Mouse (Mus musculus) hindbrain, embryonic 10.5 days (tissue): ENCODE results near the gene Rps16. TPM values are rescaled to one million over a fixed set of nuclear protein-coding genes. Genes with fewer than 3 reads are reported as not detected.
A peak's percentile ranks its signal among the peaks of the same experiment; 100 is the strongest.

Experiments used
- DNase-seq: peaks from one replicate; pipeline ENCODE4 v3.0.0-alpha.2; 2017; ENCODE audit warnings: low spot score
- H3K27ac ChIP-seq: fragments of 300-500 bp; sonication (generic); 2 replicates; pipeline ENCODE4 v1.5.1; 2016; ENCODE audit warnings: mild to moderate bottlenecking, moderate library complexity
- H3K27me3 ChIP-seq: fragments of 300-500 bp; sonication (generic); 2 replicates; pipeline ENCODE4 v1.6.1; 2016; ENCODE audit warnings: mild to moderate bottlenecking; ENCODE audit not compliant: poor library complexity, insufficient read depth, severe bottlenecking
- H3K36me3 ChIP-seq: fragments of 300-500 bp; sonication (generic); 2 replicates; pipeline ENCODE4 v1.6.1; 2016; ENCODE audit warnings: mild to moderate bottlenecking, moderate library complexity
- H3K4me1 ChIP-seq: fragments of 300-500 bp; sonication (generic); replicated peaks from 2 replicates; pipeline ENCODE4 v1.6.1; 2016; ENCODE audit warnings: mild to moderate bottlenecking
- H3K4me3 ChIP-seq: fragments of 300-500 bp; sonication (generic); 2 replicates; pipeline ENCODE4 v1.5.1; 2016; ENCODE audit warnings: mild to moderate bottlenecking, moderate library complexity
- H3K9me3 ChIP-seq: fragments of 300-500 bp; sonication (generic); 2 replicates; pipeline ENCODE4 v1.6.1; 2016; ENCODE audit warnings: mild to moderate bottlenecking, moderate library complexity
- WGBS: fragments of 180-500 bp; shearing (Covaris S2); methylation state at CpG from one replicate; pipeline ENCODE4 v1.1.7; 2016; 5-methylcytosine and 5-hydroxymethylcytosine counted together
- polyA plus RNA-seq: library from polyadenylated mRNA; unstranded; fragments of >200 nt; fragmentation: Nextera tagmentation; extraction: Ambion mirVana; gene quantifications from 2 replicates; pipeline ENCODE4 v1.2.1, GENCODE M21; 2016

Rps16 gene
- polyA plus RNA-seq, 1 experiment from 2014 or later: 777 TPM

DNA sequence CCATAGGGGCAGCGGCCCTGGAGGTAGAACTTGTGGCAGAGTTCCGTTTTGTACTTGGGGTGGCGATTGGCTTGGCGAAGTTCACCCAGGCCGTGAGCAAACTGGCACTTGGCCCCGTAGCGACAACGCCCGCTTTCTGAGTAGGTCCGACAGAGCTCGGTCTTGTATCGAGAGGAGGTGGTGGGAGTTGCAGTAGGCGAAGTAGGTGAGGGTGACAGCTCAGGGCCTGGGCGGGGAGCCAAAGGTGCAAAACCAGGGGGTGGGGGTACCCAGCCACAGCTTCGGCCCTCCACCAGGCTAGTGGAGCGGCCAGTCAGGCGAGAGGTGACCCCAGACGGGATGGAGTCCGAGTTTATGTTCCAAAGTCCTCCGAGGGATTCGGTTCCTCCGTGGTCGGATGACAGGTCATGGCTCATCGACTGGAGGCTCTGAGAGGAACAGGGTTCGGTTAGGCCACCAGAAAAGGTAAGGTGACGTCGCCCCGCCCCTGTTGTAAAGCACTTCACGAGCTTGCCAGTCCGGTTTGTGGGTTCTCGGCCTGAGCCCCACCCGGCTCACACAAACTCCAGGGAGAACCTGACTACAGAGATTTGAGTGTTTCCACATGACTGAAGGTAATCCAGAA, 27.7 kb downstream of the Rps16 start:
- H3K36me3 ChIP-seq: peaks cover 10% of the 10 kb centered on the region
- H3K4me1 ChIP-seq: peaks cover 90% of the 10 kb centered on the region
- H3K4me3 ChIP-seq: peak overlapping the region; percentile 66
- peaks cover 24% of the 10 kb centered on the region for H3K27me3 ChIP-seq
- WGBS: 45% methylated on average over 32 of the region's 32 CpGs
- peak overlapping the region; percentile 93 for H3K27ac ChIP-seq
- H3K9me3 ChIP-seq: no peaks in the 10 kb centered on the region
- no peak for DNase-seq

GRCm38 (mm10) chr7:28378769-28379651, 28.6 kb downstream of the Rps16 start:
- Histone ChIP-seq H3K27me3 (peaks cover 24% of the 10 kb centered on the region), H3K4me3 (peak overlapping the region; percentile 66), H3K4me1 (peaks cover 89% of the 10 kb centered on the region), H3K36me3 (peaks cover 10% of the 10 kb centered on the region), H3K9me3 (no peaks in the 10 kb centered on the region), H3K27ac (peak overlapping the region; percentile 93)
- DNase-seq: peak; percentile 88
- WGBS: under 1% methylated on average over 53 of the region's 53 CpGs

- Histone ChIP-seq H3K27me3 (peaks cover 24% of the 10 kb centered on the region), H3K9me3 (no peaks in the 10 kb centered on the region), H3K4me3 (peak within 1 kb of the TSS; percentile 66), H3K4me1 (peaks cover 77% of the 10 kb centered on the region), H3K36me3 (peaks cover 15% of the 10 kb centered on the region), H3K27ac (peak within 1 kb of the TSS; percentile 93)
- 54% methylated on average over 17 of the region's 17 CpGs for WGBS
- DNase-seq: no peak
These were observed 30.0 kb downstream of the Rps16 start, which contains the start of gene Zfp36 for GRCm38 (mm10) chr7:28380237-28381016. TSS of gene Zfp36 (minus strand) at chr7:28380253.

DNA sequence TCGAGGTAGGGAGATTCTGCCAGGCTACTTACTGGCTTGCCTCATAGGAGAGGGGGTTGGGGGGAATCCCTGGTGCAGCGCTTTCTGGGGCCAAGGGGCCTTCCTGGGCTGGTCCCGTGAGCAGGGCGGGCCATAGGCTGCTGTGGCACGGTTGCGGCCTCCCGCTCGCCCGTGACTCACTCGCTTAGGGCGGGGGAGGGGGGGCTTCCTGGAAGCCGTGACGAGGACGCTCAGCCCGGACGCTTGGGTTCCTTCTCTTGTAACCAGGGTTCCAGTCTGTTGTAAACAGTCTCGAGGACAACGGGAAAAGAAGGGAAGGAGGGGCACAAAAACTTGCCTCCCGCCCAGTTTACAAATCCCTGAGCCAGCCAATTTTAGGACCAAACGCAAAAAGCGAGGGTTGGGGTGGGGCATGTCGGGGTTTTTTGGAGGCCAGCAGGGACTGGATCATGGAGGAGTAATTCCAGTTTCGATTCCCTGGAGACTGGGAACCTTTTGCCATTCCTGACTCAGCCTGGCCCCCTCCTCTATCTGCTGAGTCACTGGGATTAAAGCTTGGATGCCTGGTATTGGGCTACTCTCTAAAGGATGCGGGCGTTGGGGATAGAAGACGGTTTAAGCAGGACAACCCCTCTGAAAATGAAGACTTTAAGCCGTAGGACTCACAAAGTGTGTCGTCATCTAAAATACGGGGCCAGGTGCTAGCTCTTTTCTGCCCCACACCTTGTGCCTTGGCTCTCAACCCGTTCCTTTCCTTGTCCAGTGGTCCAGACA, 30.8 kb downstream of the Rps16 start:
- H3K27ac ChIP-seq: peak overlapping the region; percentile 91
- DNase-seq: peak; percentile 50
- peaks cover 24% of the 10 kb centered on the region for H3K27me3 ChIP-seq
- H3K9me3 ChIP-seq: no peaks in the 10 kb centered on the region
- peak overlapping the region; percentile 48 for H3K4me3 ChIP-seq
- H3K4me1 ChIP-seq: peaks cover 72% of the 10 kb centered on the region
- H3K36me3 ChIP-seq: peaks cover 23% of the 10 kb centered on the region
- 10% methylated on average over 30 of the region's 30 CpGs for WGBS

GRCm38 (mm10) chr7:28381938-28382337, 31.5 kb downstream of the Rps16 start:
- Histone ChIP-seq H3K27me3 (peaks cover 23% of the 10 kb centered on the region), H3K9me3 (no peaks in the 10 kb centered on the region), H3K4me3 (peak overlapping the region; percentile 48), H3K27ac (peak overlapping the region; percentile 91), H3K36me3 (peaks cover 29% of the 10 kb centered on the region), H3K4me1 (peaks cover 66% of the 10 kb centered on the region)
- DNase-seq: peak; percentile 76
- 10% methylated on average over 20 of the region's 20 CpGs for WGBS

DNA sequence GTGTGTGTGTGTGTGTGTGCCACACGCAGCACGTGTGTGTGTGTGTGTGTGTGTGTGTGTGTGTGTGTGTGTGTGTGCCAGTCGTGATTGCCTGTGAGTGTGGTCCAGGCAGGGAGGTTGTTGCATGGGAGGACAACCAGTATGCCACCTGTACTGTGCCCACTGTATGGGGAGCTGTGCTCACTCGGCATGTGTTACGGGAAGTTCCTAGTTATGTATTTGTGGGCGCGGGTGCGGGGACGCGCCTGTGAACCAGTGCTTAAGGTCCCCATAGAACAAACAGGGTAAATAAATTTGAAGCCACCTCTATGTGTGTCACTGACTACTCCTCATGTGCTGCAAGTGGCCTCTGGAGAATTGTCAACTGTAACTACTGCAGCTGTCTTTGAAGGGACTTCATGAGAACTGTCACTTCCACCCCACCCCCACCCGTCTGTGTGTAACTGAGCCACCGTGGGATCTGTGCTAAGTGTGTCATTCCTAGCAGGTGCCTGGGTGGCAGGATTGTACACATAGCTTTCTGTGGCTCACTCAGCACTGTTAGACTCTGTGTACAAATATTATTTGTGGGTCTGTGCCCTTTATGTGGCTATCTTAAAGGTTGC, 32.0 kb downstream of the Rps16 start:
- no peak for DNase-seq

GRCm38 (mm10) chr7:28382981-28383396, 32.5 kb downstream of the Rps16 start:
- Histone ChIP-seq H3K27me3 (peaks cover 12% of the 10 kb centered on the region), H3K9me3 (no peaks in the 10 kb centered on the region), H3K27ac (peak overlapping the region; percentile 91; the same call in 1 of the 2 replicates), H3K36me3 (peaks cover 32% of the 10 kb centered on the region), H3K4me1 (peaks cover 56% of the 10 kb centered on the region), H3K4me3 (no peak overlapping the region)
- WGBS: 78% methylated on average over 11 of the region's 11 CpGs
- DNase-seq: no peak

More for the DNA sequence above, 32.0 kb downstream of the Rps16 start:
- Histone ChIP-seq H3K27me3 (peaks cover 17% of the 10 kb centered on the region), H3K27ac (peak overlapping the region; percentile 91), H3K36me3 (peaks cover 32% of the 10 kb centered on the region), H3K4me3 (peak overlapping the region; percentile 48), H3K9me3 (no peaks in the 10 kb centered on the region), H3K4me1 (peaks cover 61% of the 10 kb centered on the region)
- WGBS: 73% methylated on average over 10 of the region's 12 CpGs

DNA sequence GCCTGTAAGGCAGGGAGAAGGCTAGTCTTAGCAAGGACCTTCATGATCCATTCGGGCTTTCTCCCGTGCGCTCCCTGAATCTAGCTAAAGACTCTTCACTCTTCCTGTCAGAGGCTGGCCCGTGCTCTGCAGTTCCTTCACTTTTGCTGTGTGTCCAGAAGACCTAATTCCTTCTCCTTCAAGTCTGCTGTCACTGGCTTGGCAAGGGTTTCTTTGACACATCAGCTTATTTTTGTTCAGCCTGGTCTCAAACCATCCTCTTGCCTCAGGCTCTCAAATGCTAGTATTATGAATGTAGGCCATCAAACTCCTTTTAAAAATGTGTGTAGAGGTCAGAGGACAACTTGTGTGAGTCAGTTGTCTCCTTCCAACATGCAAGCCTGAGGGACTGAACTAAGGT, 33.2 kb downstream of the Rps16 start:
- Histone ChIP-seq H3K4me3 (no peak overlapping the region), H3K36me3 (peaks cover 36% of the 10 kb centered on the region), H3K4me1 (peaks cover 49% of the 10 kb centered on the region), H3K27ac (no peak overlapping the region), H3K27me3 (peaks cover 8% of the 10 kb centered on the region; the same call in 1 of the 2 replicates), H3K9me3 (no peaks in the 10 kb centered on the region)
- no peak for DNase-seq
- 88% methylated on average over 4 of the region's 4 CpGs for WGBS

DNA sequence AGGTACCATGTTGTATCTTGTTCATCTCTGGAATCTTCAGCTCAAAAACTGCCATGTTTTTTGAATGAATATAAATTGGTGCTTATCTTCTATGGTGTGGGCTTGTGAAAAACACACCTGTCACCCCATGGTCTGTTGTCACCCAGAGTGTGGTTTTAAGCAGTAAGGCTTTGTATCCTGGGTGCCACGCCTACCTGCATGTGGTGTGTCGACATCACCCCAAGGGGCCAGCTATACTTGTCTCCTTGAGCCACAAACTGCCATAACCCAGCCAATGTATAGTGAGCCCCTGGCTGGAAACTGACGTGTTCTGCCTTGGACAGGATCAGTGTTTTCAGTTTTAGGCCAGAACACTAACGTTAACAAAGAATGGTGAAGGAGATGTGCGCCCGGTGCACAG, 33.7 kb downstream of the Rps16 start:
- Histone ChIP-seq H3K4me1 (peaks cover 45% of the 10 kb centered on the region), H3K36me3 (peaks cover 41% of the 10 kb centered on the region), H3K27ac (no peak overlapping the region), H3K27me3 (peaks cover 8% of the 10 kb centered on the region; the same call in 1 of the 2 replicates), H3K9me3 (no peaks in the 10 kb centered on the region), H3K4me3 (no peak overlapping the region)
- 85% methylated on average over 6 of the region's 6 CpGs for WGBS
- DNase-seq: no peak

DNA sequence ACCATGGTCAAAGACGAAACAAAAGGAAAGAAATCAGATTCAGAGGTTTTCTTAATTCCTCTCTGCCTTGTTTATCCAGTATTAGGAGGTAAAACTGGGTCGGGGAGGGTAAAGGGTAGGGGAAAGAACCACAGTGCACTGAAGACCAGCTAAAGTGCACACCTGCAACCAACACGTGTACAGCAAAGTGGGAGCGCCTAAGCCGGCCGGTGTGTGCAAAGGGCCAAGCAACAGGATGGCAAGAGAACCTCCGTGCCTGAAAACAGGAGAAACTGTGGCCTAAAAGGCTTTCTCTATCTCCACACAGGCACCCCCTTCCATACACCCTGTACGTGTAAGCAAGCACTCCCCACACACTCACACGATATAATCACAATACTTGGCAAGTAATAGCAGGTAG, 34.7 kb downstream of the Rps16 start:
- Histone ChIP-seq H3K36me3 (peaks cover 52% of the 10 kb centered on the region), H3K27ac (no peak overlapping the region), H3K27me3 (peaks cover 8% of the 10 kb centered on the region; the same call in 1 of the 2 replicates), H3K4me3 (no peak overlapping the region), H3K4me1 (peaks cover 38% of the 10 kb centered on the region), H3K9me3 (no peaks in the 10 kb centered on the region)
- no peak for DNase-seq
- WGBS: 94% methylated on average over 9 of the region's 9 CpGs

DNA sequence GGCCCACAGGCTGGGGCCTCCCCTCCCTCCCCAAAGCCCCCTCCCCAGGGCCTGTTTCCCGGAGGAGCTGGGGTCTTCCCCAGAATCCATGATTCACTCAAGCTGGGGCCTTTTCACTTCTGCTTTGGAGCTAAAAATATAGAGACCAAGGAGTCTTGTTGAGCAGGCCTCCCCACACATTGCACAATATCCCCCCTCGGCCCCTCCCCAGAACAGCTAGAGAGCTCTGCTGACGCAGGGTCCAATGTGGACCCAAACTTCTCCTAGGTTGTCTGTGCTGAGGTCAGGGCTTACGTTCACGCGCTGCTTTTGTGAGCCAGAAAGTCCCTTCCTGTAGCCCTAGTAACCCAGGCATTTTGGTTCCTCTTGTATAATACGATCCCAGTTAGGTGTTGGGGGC, 35.6 kb downstream of the Rps16 start:
- Histone ChIP-seq H3K4me1 (peaks cover 31% of the 10 kb centered on the region), H3K27me3 (peaks cover under 1% of the 10 kb centered on the region; the same call in 1 of the 2 replicates), H3K4me3 (no peak overlapping the region), H3K27ac (peak overlapping the region; percentile 35; the same call in 1 of the 2 replicates), H3K36me3 (peaks cover 60% of the 10 kb centered on the region), H3K9me3 (no peaks in the 10 kb centered on the region)
- 86% methylated on average over 7 of the region's 7 CpGs for WGBS
- no peak for DNase-seq
